Comparison of ENCODE assay signal across 22 mouse cellular contexts in genomic region chr3:152180624-152181023, GRCm38 (mm10). TPM values are rescaled to one million over a fixed set of nuclear protein-coding genes. Genes with fewer than 3 reads are reported as not detected.
"Had no signal": no experiment of that assay in that cellular context is flagged by ENCODE, and none has a peak within 500 bp of the region (broad histone marks: within the 10 kb centered on the region; RNA-seq: fewer than 3 reads in every experiment).

No protein-coding gene starts in this region.

- H3K27ac ChIP-seq: intestine, embryonic 15.5 days; kidney, embryonic 15.5 days; limb, embryonic 12.5 days; limb, embryonic 15.5 days; macrophage; midbrain, embryonic 12.5 days; midbrain, embryonic 15.5 days; neural tube, embryonic 12.5 days; neural tube, embryonic 15.5 days had no signal

- H3K4me1 ChIP-seq: intestine, embryonic 15.5 days; midbrain, embryonic 12.5 days; midbrain, embryonic 15.5 days; neural tube, embryonic 15.5 days had no signal

- H3K9ac ChIP-seq: intestine, embryonic 15.5 days; kidney, embryonic 15.5 days; limb, embryonic 12.5 days; limb, embryonic 15.5 days; lung, embryonic 14.5 days; midbrain, embryonic 12.5 days; midbrain, embryonic 15.5 days; neural tube, embryonic 12.5 days; neural tube, embryonic 15.5 days had no signal

- DNase-seq: kidney, adult 11 months; kidney, adult 8-10 months; kidney, postnatal 10 days; kidney, postnatal 36 days; layer of hippocampus, postnatal 36 days; left cerebral cortex, postnatal 4 days; lung, embryonic 14.5 days; retina, postnatal 1 day; right cerebral cortex, postnatal 25 days; spleen, adult 18-20 months; thymus, adult 18-20 months; thymus, postnatal 36 days had no signal

- H3K27me3 ChIP-seq: intestine, embryonic 15.5 days; kidney, embryonic 15.5 days; limb, embryonic 12.5 days; limb, embryonic 15.5 days; midbrain, embryonic 12.5 days; midbrain, embryonic 15.5 days; neural tube, embryonic 12.5 days; neural tube, embryonic 15.5 days had no signal

- H3K9me3 ChIP-seq: intestine, embryonic 15.5 days; kidney, embryonic 15.5 days; limb, embryonic 12.5 days; limb, embryonic 15.5 days; midbrain, embryonic 12.5 days; midbrain, embryonic 15.5 days; neural tube, embryonic 12.5 days; neural tube, embryonic 15.5 days had no signal

- H3K4me3 ChIP-seq: intestine, embryonic 15.5 days; kidney, embryonic 15.5 days; limb, embryonic 12.5 days; limb, embryonic 15.5 days; midbrain, embryonic 12.5 days; midbrain, embryonic 15.5 days; neural tube, embryonic 12.5 days; neural tube, embryonic 15.5 days had no signal

- H3K36me3 ChIP-seq: intestine, embryonic 15.5 days had no signal

- ATAC-seq: intestine, embryonic 15.5 days; lung, postnatal 0 days; midbrain, embryonic 15.5 days had no signal

- H3K4me2 ChIP-seq: intestine, embryonic 15.5 days; kidney, embryonic 15.5 days; limb, embryonic 12.5 days; limb, embryonic 15.5 days; lung, embryonic 14.5 days; midbrain, embryonic 12.5 days; midbrain, embryonic 15.5 days; neural tube, embryonic 12.5 days; neural tube, embryonic 15.5 days had no signal

RNA-seq across cellular contexts. Expression of gene Gipc2, which starts 14.6 kb away (rescaled TPM):
- polyA plus RNA-seq: macrophage had no signal
